Mouse (Mus musculus): ENCODE measurements around the gene Carmil3. TPM values are rescaled to one million over a fixed set of nuclear protein-coding genes. Genes with fewer than 3 reads are reported as not detected.

The Carmil3 gene
- 10 to 100 TPM; 39.6 to 50.3 (median 42.5) TPM for total RNA-seq (2022)

- peak; percentile 69 to 86 for DNase-seq (ENCODE audit: low spot score in 2 of 2)
These were observed at the start of gene Carmil3 for GRCm38 (mm10) chr14:55490361-55491201. Gene Carmil3 (plus strand): TSS chr14:55490651.

GRCm38 (mm10) chr14:55457693-55458092 lies 32.8 kb upstream of the Carmil3 start:
- DNase-seq (ENCODE audit: low spot score in 2 of 2) = no peak

- DNase-seq (ENCODE audit: low spot score in 2 of 2) = peak; percentile 33 to 40
These were observed 32.2 kb upstream of the Carmil3 start for GRCm38 (mm10) chr14:55458273-55458672.

- no peak for DNase-seq (ENCODE audit: low spot score in 2 of 2)
These were observed 31.7 kb upstream of the Carmil3 start for GRCm38 (mm10) chr14:55458761-55459160.

GRCm38 (mm10) chr14:55459796-55460195 lies 30.7 kb upstream of the Carmil3 start:
- no peak for DNase-seq (ENCODE audit: low spot score in 2 of 2)

- peak in 1 of 2 experiments; percentile 43 for DNase-seq (ENCODE audit: low spot score in 2 of 2)
These were observed 30.2 kb upstream of the Carmil3 start for GRCm38 (mm10) chr14:55460297-55460696.

- DNase-seq (ENCODE audit: low spot score in 2 of 2) = no peak
These were observed 28.7 kb upstream of the Carmil3 start for GRCm38 (mm10) chr14:55461757-55462156.

- DNase-seq (ENCODE audit: low spot score in 2 of 2) = no peak
These were observed 24.0 kb upstream of the Carmil3 start for GRCm38 (mm10) chr14:55466481-55466880.

GRCm38 (mm10) chr14:55467108-55467507 lies 23.3 kb upstream of the Carmil3 start:
- no peak for DNase-seq (ENCODE audit: low spot score in 2 of 2)

GRCm38 (mm10) chr14:55468301-55468741 lies 22.1 kb upstream of the Carmil3 start:
- no peak for DNase-seq (ENCODE audit: low spot score in 2 of 2)

- no peak for DNase-seq (ENCODE audit: low spot score in 2 of 2)
These were observed 21.4 kb upstream of the Carmil3 start for GRCm38 (mm10) chr14:55469041-55469440.

- no peak for DNase-seq (ENCODE audit: low spot score in 2 of 2)
These were observed 20.6 kb upstream of the Carmil3 start for GRCm38 (mm10) chr14:55469821-55470220.

GRCm38 (mm10) chr14:55470806-55471205 lies 19.6 kb upstream of the Carmil3 start:
- DNase-seq (ENCODE audit: low spot score in 2 of 2) = no peak

GRCm38 (mm10) chr14:55475654-55476053 lies 14.8 kb upstream of the Carmil3 start:
- no peak for DNase-seq (ENCODE audit: low spot score in 2 of 2)

- no peak for DNase-seq (ENCODE audit: low spot score in 2 of 2)
These were observed 13.0 kb upstream of the Carmil3 start for GRCm38 (mm10) chr14:55477421-55477820.

- DNase-seq (ENCODE audit: low spot score in 2 of 2) = no peak
These were observed 12.6 kb upstream of the Carmil3 start for GRCm38 (mm10) chr14:55477829-55478228.

- peak; percentile 58 to 68 for DNase-seq (ENCODE audit: low spot score in 2 of 2)
These were observed 11.5 kb upstream of the Carmil3 start, which contains the start of gene Dhrs4 for GRCm38 (mm10) chr14:55478651-55479599. Gene Dhrs4 (plus strand): TSS chr14:55478758.

- DNase-seq (ENCODE audit: low spot score in 2 of 2) = no peak
These were observed 10.8 kb upstream of the Carmil3 start for GRCm38 (mm10) chr14:55479629-55480028.

GRCm38 (mm10) chr14:55484430-55485085 lies 5.9 kb upstream of the Carmil3 start:
- DNase-seq (ENCODE audit: low spot score in 2 of 2) = no peak

GRCm38 (mm10) chr14:55486836-55487235 lies 3.6 kb upstream of the Carmil3 start:
- no peak for DNase-seq (ENCODE audit: low spot score in 2 of 2)

- peak; percentile 45 to 66 for DNase-seq (ENCODE audit: low spot score in 2 of 2)
These were observed 911 bp downstream of the Carmil3 start for GRCm38 (mm10) chr14:55491291-55491833.
